13 mouse cellular contexts compared by ENCODE assay signal in genomic region chr1:164135960-164136359, GRCm38 (mm10). TPM values are rescaled to one million over a fixed set of nuclear protein-coding genes. Genes with fewer than 3 reads are reported as not detected.
DNase-seq lines count a peak whose midpoint lies in the region; ATAC-seq and TF ChIP-seq lines count a peak whose summit lies in the region.
"Had no signal": no experiment of that assay in that cellular context is flagged by ENCODE, and none has a peak within 500 bp of the region (broad histone marks: within the 10 kb centered on the region; RNA-seq: fewer than 3 reads in every experiment).

No protein-coding gene starts in this region.

- ATAC-seq in intestine, embryonic 15.5 days, result peak; percentile 43
- no peak for ATAC-seq in intestine, postnatal 0 days
- ATAC-seq in liver, postnatal 0 days, result peak; percentile 64

- H3K9me3 ChIP-seq in intestine, embryonic 15.5 days, result no peaks in the 10 kb centered on the region
- no peaks in the 10 kb centered on the region for H3K9me3 ChIP-seq in intestine, postnatal 0 days (ENCODE audit: control insufficient read depth)
- no peaks in the 10 kb centered on the region for H3K9me3 ChIP-seq in liver, postnatal 0 days (ENCODE audit: low read length)
- H3K9me3 ChIP-seq: lung, embryonic 15.5 days; neural tube, embryonic 13.5 days had no signal

- TF ChIP-seq CTCF in intestine, postnatal 0 days (IDR thresholded peaks at IDR 0.05; ENCODE audit: low read depth), result no peak
- TF ChIP-seq CTCF in liver, postnatal 0 days (IDR thresholded peaks at IDR 0.05; ENCODE audit: low read depth), result no peak

- no peak for TF ChIP-seq EP300 in liver, postnatal 0 days (IDR thresholded peaks at IDR 0.05; ENCODE audit: low read depth)

- DNase-seq in liver, postnatal 0 days, result peak; percentile 46
- peak; percentile 36 for DNase-seq in thymus, postnatal 4 days
- DNase-seq in kidney, postnatal 25 days, result no peak
- DNase-seq in layer of hippocampus, postnatal 36 days, result no peak
- DNase-seq in kidney, adult 9 months, result no peak
- DNase-seq: cerebellum, adult 9-10 months; gastrocnemius, postnatal 25 days had no signal

- no peak overlapping the region for H3K4me3 ChIP-seq in intestine, embryonic 15.5 days (replicated peaks)
- H3K4me3 ChIP-seq in intestine, postnatal 0 days (ENCODE audit: low read depth, low read length), result no peak overlapping the region
- H3K4me3 ChIP-seq in liver, postnatal 0 days (ENCODE audit: low read depth, low read length), result no peak overlapping the region
- no peak overlapping the region for H3K4me3 ChIP-seq in myocyte
- H3K4me3 ChIP-seq: lung, embryonic 15.5 days; neural tube, embryonic 13.5 days had no signal

- H3K36me3 ChIP-seq in intestine, embryonic 15.5 days, result no peaks in the 10 kb centered on the region
- H3K36me3 ChIP-seq in intestine, postnatal 0 days (ENCODE audit: control insufficient read depth, insufficient read depth), result no peaks in the 10 kb centered on the region
- H3K36me3 ChIP-seq in liver, postnatal 0 days (replicated peaks; ENCODE audit: insufficient read depth, low read length), result no peaks in the 10 kb centered on the region
- no peaks in the 10 kb centered on the region for H3K36me3 ChIP-seq in myocyte (ENCODE audit: control insufficient read depth, insufficient read depth)
- H3K36me3 ChIP-seq: lung, embryonic 15.5 days; neural tube, embryonic 13.5 days had no signal

- no peaks in the 10 kb centered on the region for H3K79me2 ChIP-seq in myocyte (ENCODE audit: control insufficient read depth, insufficient read depth)

- no peaks in the 10 kb centered on the region for H3K4me1 ChIP-seq in intestine, embryonic 15.5 days (replicated peaks)
- no peaks in the 10 kb centered on the region for H3K4me1 ChIP-seq in intestine, postnatal 0 days (replicated peaks; ENCODE audit: control insufficient read depth, insufficient read depth, low read length)
- peaks cover 15% of the 10 kb centered on the region; the same call in 1 of the 2 replicates for H3K4me1 ChIP-seq in liver, postnatal 0 days (ENCODE audit: insufficient read depth)
- H3K4me1 ChIP-seq: lung, embryonic 15.5 days; neural tube, embryonic 13.5 days had no signal

- H3ac ChIP-seq in myocyte (ENCODE audit: control insufficient read depth, insufficient read length), result no peak overlapping the region

- no peak overlapping the region for H3K9ac ChIP-seq in intestine, embryonic 15.5 days
- H3K9ac ChIP-seq in intestine, postnatal 0 days (ENCODE audit: low read depth, low read length), result no peak overlapping the region
- H3K9ac ChIP-seq in liver, postnatal 0 days (replicated peaks), result no peak overlapping the region
- H3K9ac ChIP-seq: lung, embryonic 15.5 days; neural tube, embryonic 13.5 days had no signal

- no peak overlapping the region for H3K4me2 ChIP-seq in intestine, embryonic 15.5 days (replicated peaks)
- no peak overlapping the region for H3K4me2 ChIP-seq in intestine, postnatal 0 days (replicated peaks; ENCODE audit: low read depth)
- peak overlapping the region; percentile 24; the same call in 1 of the 2 replicates for H3K4me2 ChIP-seq in liver, postnatal 0 days (ENCODE audit: low read depth, low read length)
- H3K4me2 ChIP-seq in myocyte (ENCODE audit: low read depth), result peak overlapping the region; percentile 74
- H3K4me2 ChIP-seq: lung, embryonic 15.5 days; neural tube, embryonic 13.5 days had no signal

- no peak for TF ChIP-seq POLR2A in myocyte (IDR thresholded peaks at IDR 0.05; ENCODE audit: insufficient read length, low read depth)

- H3K27ac ChIP-seq in intestine, embryonic 15.5 days, result no peak overlapping the region
- H3K27ac ChIP-seq in intestine, postnatal 0 days (ENCODE audit: low read depth, low read length), result no peak overlapping the region
- peak overlapping the region; percentile 74 for H3K27ac ChIP-seq in liver, postnatal 0 days (ENCODE audit: low read depth)
- H3K27ac ChIP-seq: lung, embryonic 15.5 days; neural tube, embryonic 13.5 days had no signal

- WGBS in intestine, embryonic 15.5 days, result 31% methylated on average over 11 of the region's 11 CpGs
- WGBS in intestine, postnatal 0 days, result 23% methylated on average over 11 of the region's 11 CpGs
- 33% methylated on average over 11 of the region's 11 CpGs for WGBS in liver, postnatal 0 days (ENCODE audit: insufficient replicate concordance)

- no peaks in the 10 kb centered on the region for H3K27me3 ChIP-seq in intestine, embryonic 15.5 days (replicated peaks)
- no peaks in the 10 kb centered on the region for H3K27me3 ChIP-seq in intestine, postnatal 0 days (replicated peaks; ENCODE audit: control insufficient read depth, insufficient read depth, low read length)
- H3K27me3 ChIP-seq in liver, postnatal 0 days (ENCODE audit: insufficient read depth, low read length), result no peaks in the 10 kb centered on the region
- H3K27me3 ChIP-seq in myocyte (ENCODE audit: control insufficient read depth, insufficient read depth, insufficient read length), result no peaks in the 10 kb centered on the region
- H3K27me3 ChIP-seq: lung, embryonic 15.5 days; neural tube, embryonic 13.5 days had no signal

TF ChIP-seq in myocyte, 11 proteins besides CTCF, POLR2A, EP300 and RAD21:
- TF ChIP-seq TCF12 (IDR thresholded peaks at IDR 0.05; ENCODE audit: insufficient read depth, poor library complexity, severe bottlenecking) (no peak), REST (IDR thresholded peaks at IDR 0.05; ENCODE audit: insufficient read depth, insufficient read length) (no peak), MYOG (IDR thresholded peaks at IDR 0.05; ENCODE audit: control insufficient read depth in 1 of 3, insufficient read depth in 1 of 3, insufficient read length in 2 of 3, low read depth in 2 of 3) (no peak), POLR2AphosphoS2 (IDR thresholded peaks at IDR 0.05; ENCODE audit: insufficient read length, low read depth) (no peak), E2F4 (IDR thresholded peaks at IDR 0.05; ENCODE audit: insufficient read depth) (no peak), USF1 (IDR thresholded peaks at IDR 0.05; ENCODE audit: low read depth) (no peak), CEBPB (IDR thresholded peaks at IDR 0.05; ENCODE audit: insufficient read depth, poor library complexity, severe bottlenecking) (no peak), MYOD1 (IDR thresholded peaks at IDR 0.05; ENCODE audit: control insufficient read depth in 1 of 3, insufficient read length in 2 of 3, low read depth in 2 of 3) (no peak), MAX (IDR thresholded peaks at IDR 0.05; ENCODE audit: low read depth) (no peak), SRF (IDR thresholded peaks at IDR 0.05; ENCODE audit: control insufficient read depth, insufficient read length, low read depth) (no peak), TCF3 (IDR thresholded peaks at IDR 0.05; ENCODE audit: insufficient read length, low read depth) (no peak)

RNA-seq across cellular contexts. Expression of gene F5, which starts 15.7 kb away (rescaled TPM):
- polyA plus RNA-seq in intestine, embryonic 15.5 days (2015; fragmentation: Nextera tagmentation; extraction: Ambion mirVana), result 0.43 and 0.44 TPM in 2 replicates
- 0.22 and 0.41 TPM in 2 replicates for polyA plus RNA-seq in intestine, postnatal 0 days (2015; fragmentation: Nextera tagmentation; extraction: Ambion mirVana)
- polyA plus RNA-seq in liver, postnatal 0 days (2015; fragmentation: Nextera tagmentation; extraction: Ambion mirVana), result 24.5 and 28.2 TPM in 2 replicates
- polyA plus RNA-seq in myocyte (2012; fragmentation: generic; extraction: Trizol), result 0.02 TPM
- 1 to 10 TPM in 1 of 2 experiments, under 1 TPM in 1; 0.57 to 1.5 TPM for total RNA-seq in layer of hippocampus, postnatal 36 days (2021)

RNA-seq across cellular contexts. Expression of gene Selp, which starts 20.9 kb away (rescaled TPM):
- polyA plus RNA-seq in intestine, embryonic 15.5 days (2015; fragmentation: Nextera tagmentation; extraction: Ambion mirVana), result 0.16 and 0.73 TPM in 2 replicates
- polyA plus RNA-seq in intestine, postnatal 0 days (2015; fragmentation: Nextera tagmentation; extraction: Ambion mirVana), result 0.41 and 0.50 TPM in 2 replicates
- polyA plus RNA-seq in liver, postnatal 0 days (2015; fragmentation: Nextera tagmentation; extraction: Ambion mirVana), result 1.7 and 2.1 TPM in 2 replicates
- 0.14 TPM for polyA plus RNA-seq in myocyte (2012; fragmentation: generic; extraction: Trizol)
- total RNA-seq in layer of hippocampus, postnatal 36 days (2021), result under 1 TPM in 1 of 2 experiments, not detected in 1; 0.38 TPM
- total RNA-seq: layer of hippocampus, postnatal 14 days had no signal
- polyA plus RNA-seq: neural tube, embryonic 13.5 days had no signal

Comparison
In these comparisons a context has a peak if more than half of its experiments do, and no peak if none do; other contexts are left out.
1. H3K4me2 ChIP-seq: peak in liver, postnatal 0 days (single experiment) and myocyte (single experiment); none in intestine, embryonic 15.5 days (single experiment) and intestine, postnatal 0 days (single experiment).
2. DNase-seq: peak in liver, postnatal 0 days (single experiment) and thymus, postnatal 4 days (single experiment); none in kidney, postnatal 25 days (0 of 2), layer of hippocampus, postnatal 36 days (0 of 2) and kidney, adult 9 months (single experiment).
3. RNA of gene F5, which starts 15.7 kb away (polyA plus RNA-seq): 24.5 to 28.2 TPM in liver, postnatal 0 days; 0.43 to 0.44 TPM in intestine, embryonic 15.5 days, 0.22 to 0.41 TPM in intestine, postnatal 0 days and 0.02 TPM in myocyte (single experiment); every median in the first group is over 10 times any median in the second.